Mouse (Mus musculus): Measurements from ENCODE around the gene Ccdc80.

Gene Ccdc80

DNA sequence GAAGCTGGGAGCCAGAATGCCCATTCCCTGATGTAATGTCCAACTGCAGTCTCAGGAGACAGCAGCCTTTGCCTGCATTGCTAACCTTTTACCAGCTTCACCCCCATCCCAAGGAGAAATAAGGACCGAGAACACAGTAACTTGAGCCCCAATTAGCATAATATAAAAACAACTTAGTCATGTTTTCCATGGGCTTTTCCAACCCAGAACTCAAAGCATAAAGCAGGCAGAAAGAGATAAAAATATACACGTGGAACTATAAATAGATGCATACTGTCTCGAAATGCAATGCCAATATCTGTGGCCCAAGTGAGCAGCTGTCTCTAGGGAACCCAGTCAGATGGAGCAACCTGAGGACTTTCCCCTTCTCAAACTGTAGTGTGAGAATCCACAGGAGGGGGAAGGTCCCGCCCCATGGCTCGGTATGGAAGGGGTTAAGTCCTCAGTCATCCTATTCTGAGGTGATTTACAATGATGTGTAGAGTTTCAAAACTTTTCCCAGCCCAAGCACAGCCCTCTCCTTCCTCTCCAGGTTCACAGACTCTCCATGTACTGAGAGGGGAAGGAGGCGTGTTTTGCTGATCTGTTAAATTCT lies at the start of gene Ccdc80:
Gene Ccdc80, plus strand, starts transcription at position 266 of the 595 bp plus-strand sequence.
- no peak for DNase-seq (ENCODE audit: low spot score)

GRCm38 (mm10) chr16:45044844-45045243 lies 48.4 kb upstream of the Ccdc80 start:
- DNase-seq (ENCODE audit: low spot score), result no peak

DNA sequence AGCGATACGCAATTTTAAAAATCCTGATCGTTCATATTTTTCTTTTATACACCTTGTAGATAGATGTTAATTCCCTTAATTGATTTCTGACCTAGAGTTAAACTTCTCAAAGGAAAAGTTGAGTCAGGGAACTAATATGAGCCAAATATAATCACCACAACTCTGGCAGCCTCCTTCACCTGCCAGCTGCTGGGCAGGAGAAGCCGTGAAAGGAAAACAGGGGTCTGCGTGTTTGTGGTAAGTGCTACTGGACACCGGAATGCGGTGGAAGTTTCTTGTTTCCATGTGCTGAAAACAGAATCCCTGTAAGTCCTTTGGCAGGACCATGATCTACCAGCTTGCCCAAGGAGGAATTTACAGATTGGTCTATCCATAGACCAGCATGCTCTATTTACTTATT lies 36.0 kb upstream of the Ccdc80 start:
- DNase-seq (ENCODE audit: low spot score), result no peak

- DNase-seq (ENCODE audit: low spot score), result no peak
Observed at GRCm38 (mm10) chr16:45057922-45058321, 35.3 kb upstream of the Ccdc80 start.

GRCm38 (mm10) chr16:45061140-45061539 lies 32.1 kb upstream of the Ccdc80 start:
- DNase-seq (ENCODE audit: low spot score), result no peak

DNA sequence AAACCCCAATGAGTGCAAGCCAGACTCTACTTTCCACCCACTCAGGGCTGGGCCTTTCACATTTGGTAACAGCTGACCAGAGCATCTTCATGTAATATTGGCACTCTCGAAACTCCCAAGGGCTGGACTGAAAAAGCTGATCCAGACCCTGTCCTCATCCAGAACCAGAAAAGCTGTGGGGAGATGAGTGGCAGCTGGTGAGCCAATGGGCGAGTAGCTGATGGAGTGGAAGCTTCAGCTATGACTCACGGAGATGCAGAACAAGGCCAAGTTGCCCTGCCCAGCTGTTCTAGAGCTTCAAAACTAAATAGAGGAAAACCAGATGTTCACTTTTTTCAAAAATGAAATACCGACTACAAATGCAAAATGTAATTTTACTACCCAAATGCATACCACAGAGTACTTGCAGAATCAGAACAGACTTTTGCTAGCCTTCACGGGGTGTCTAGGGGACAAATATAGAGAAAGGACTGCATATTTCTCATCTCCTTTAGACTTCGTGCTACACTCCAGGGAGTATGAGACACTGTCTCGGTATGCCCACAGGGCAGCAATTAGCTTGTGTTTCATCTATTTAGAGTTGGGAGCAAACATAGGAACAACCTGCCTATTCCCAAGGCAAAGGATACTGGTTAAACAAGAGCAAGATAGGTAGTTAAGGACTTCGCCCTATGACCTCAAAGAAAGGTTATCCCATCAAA lies 22.7 kb upstream of the Ccdc80 start:
- no peak for DNase-seq (ENCODE audit: low spot score)

GRCm38 (mm10) chr16:45071424-45071823 lies 21.8 kb upstream of the Ccdc80 start:
- no peak for DNase-seq (ENCODE audit: low spot score)

GRCm38 (mm10) chr16:45077517-45078080 lies 15.6 kb upstream of the Ccdc80 start:
- no peak for DNase-seq (ENCODE audit: low spot score)

DNA sequence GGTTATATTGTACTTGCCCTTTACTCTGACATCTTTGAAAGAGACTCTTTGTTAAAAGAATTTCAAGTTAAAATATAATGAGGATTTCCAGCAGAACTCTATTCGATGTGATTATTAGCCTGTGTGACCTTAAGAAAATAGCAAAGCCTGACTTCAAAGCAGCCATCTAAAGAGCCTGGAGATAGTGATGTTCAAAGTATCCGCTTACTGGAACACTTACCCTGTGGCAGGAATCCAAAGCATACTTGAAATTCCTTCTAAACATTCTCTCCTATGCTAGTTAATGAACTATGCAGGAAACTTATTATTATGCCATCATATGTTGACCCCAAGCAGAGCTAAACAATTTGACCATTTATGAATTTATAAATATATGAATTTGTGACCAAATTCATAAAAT lies 13.9 kb upstream of the Ccdc80 start:
- DNase-seq (ENCODE audit: low spot score), result no peak

GRCm38 (mm10) chr16:45088842-45089241 lies 4.4 kb upstream of the Ccdc80 start:
- DNase-seq (ENCODE audit: low spot score), result no peak

GRCm38 (mm10) chr16:45090005-45090404 lies 3.2 kb upstream of the Ccdc80 start:
- DNase-seq (ENCODE audit: low spot score), result peak; percentile 81

GRCm38 (mm10) chr16:45094136-45094756 lies 1.0 kb downstream of the Ccdc80 start:
- DNase-seq (ENCODE audit: low spot score), result no peak

- no peak for DNase-seq (ENCODE audit: low spot score)
Observed at GRCm38 (mm10) chr16:45095030-45095429, 1.8 kb downstream of the Ccdc80 start.

GRCm38 (mm10) chr16:45095561-45096482 lies 2.6 kb downstream of the Ccdc80 start:
- no peak for DNase-seq (ENCODE audit: low spot score)

DNA sequence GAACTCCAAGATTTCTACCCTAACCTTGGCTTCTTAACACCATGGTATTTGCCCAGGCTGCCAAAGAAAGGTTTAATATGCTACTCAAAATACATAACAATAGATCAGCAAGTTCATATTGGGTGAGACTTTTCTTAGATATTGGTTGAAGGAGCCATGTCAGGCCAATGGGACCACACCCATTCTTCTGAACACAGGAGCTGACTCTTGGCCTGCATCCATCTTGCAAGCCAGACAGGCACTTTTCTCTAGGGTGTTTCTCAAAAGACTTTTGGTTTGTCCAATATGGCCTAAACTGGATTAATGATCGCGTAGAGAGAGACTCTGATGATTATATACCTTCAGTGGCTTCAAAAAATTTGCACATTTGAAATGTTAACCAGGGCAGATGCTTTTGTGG lies 4.3 kb downstream of the Ccdc80 start:
- DNase-seq (ENCODE audit: low spot score), result no peak

DNA sequence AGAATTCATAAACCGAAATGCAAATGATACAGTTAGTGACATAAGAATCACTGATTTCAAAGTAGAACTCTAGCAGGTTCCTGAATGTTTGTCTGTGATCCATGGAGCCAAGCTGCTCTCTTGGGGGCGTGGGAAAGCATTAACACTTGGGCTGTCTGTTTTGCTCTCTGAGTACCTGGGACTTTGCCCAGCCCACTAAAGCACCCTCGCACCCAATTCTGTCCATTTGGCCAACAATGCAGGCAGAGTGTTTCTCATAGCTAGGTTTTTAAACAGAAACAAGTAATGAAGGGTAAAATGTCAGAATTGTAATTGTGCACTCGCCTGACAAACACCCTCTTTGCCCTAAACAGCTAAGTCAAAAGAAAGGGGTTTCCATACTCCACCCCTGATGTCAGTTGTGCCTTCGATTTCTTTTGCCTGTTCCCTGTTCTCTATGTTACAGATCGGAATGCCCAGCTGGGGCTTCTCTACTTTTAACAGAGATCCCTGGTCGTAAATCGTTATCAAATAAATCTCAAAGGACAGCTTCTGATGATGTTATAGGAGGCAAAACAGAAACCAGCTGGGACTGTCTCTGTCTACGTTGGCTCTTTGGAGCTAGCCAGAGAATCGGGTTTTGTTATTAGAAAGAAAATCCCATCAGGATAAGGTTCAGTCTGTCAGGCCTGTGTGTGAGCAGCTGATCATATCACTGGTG lies 5.1 kb downstream of the Ccdc80 start:
- DNase-seq (ENCODE audit: low spot score), result no peak

- no peak for DNase-seq (ENCODE audit: low spot score)
Observed at GRCm38 (mm10) chr16:45098886-45099210, 5.6 kb downstream of the Ccdc80 start.

GRCm38 (mm10) chr16:45100892-45101291 lies 7.7 kb downstream of the Ccdc80 start:
- DNase-seq (ENCODE audit: low spot score), result no peak

- DNase-seq (ENCODE audit: low spot score), result no peak
Observed at GRCm38 (mm10) chr16:45104993-45105392, 11.8 kb downstream of the Ccdc80 start.

DNA sequence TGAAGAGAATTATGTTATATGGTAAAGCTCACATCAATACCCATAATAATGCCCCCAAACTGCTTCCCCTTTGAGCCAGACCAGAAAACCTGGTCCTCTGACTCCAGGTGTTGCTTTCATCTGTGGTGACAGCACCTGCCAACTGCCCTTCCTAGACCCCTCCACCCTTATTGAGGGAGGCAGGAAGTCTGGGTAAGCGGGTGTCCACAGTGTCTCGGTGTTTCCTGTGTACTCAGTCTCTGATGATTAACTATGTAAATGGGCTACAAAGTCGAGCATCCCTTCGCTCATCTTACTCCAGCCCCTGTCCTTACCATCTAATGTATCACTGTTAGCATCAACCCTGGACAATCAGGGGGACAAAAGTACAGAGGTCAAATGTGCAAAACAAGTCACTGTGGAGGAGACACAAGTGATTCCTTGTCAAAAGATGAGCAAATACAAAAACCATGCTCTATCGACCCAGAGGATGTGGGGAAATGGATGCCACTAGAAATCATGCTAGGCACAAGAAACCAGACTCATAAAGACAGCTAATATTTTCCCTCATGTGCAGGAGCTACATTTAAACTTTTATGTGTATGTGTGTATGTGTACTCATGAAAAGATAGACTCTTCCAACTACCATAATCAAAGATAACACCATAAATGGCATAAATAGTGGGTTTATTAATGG lies 15.1 kb downstream of the Ccdc80 start:
- DNase-seq (ENCODE audit: low spot score), result no peak

DNA sequence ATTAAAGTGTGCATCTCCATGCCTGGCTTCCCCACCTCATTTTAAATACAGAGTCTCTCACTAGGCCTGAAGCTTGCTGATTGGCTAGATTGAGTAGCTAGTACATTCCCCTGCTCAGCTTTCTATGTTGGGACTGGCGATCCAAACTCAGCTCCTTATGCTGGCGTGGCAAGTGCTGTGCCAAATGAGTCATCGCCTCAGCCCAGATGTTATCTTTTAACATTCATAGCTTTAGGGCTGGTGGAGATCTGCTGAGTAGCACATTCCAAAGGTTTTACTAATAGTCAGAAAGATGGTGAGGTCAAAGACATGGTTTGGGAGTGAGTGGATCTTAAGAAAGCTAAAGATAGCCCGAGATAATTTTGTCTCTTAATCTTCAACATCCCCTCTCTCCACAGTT lies 17.3 kb downstream of the Ccdc80 start:
- DNase-seq (ENCODE audit: low spot score), result no peak
